Mouse (Mus musculus): ENCODE data around the gene Ppia.

- TF ChIP-seq SIN3A (IDR thresholded peaks at IDR 0.05; ENCODE audit: low read length) = no peak
- no peak for TF ChIP-seq USF2 (conservative IDR thresholded peaks at IDR 0.05; ENCODE audit: low read depth, low read length)
- no peak for TF ChIP-seq SMC3 (IDR thresholded peaks at IDR 0.05; ENCODE audit: low read depth, low read length)
- no peak for TF ChIP-seq POLR2A (IDR thresholded peaks at IDR 0.05; ENCODE audit: low read depth, low read length)
- no peak for TF ChIP-seq EP300 (IDR thresholded peaks at IDR 0.05; ENCODE audit: low read length)
- no peak for TF ChIP-seq NELFE (IDR thresholded peaks at IDR 0.05; ENCODE audit: low read depth, low read length)
- TF ChIP-seq HCFC1 (IDR thresholded peaks at IDR 0.05; ENCODE audit: low read depth, low read length) = no peak
- TF ChIP-seq MXI1 (IDR thresholded peaks at IDR 0.05; ENCODE audit: low read depth, low read length) = no peak
- no peak for TF ChIP-seq CTCF (conservative IDR thresholded peaks at IDR 0.05 in 1 of 2, IDR thresholded peaks at IDR 0.05 in 1 of 2; ENCODE audit: low read depth in 2 of 2, low read length in 2 of 2)
- TF ChIP-seq CHD1 (IDR thresholded peaks at IDR 0.05; ENCODE audit: low read depth, low read length) = no peak
- no peak for TF ChIP-seq BHLHE40 (IDR thresholded peaks at IDR 0.05; ENCODE audit: low read depth, low read length)
- no peak for TF ChIP-seq ZMIZ1 (IDR thresholded peaks at IDR 0.05; ENCODE audit: low read depth, low read length)
These were observed 14.9 kb downstream of the Ppia start for GRCm38 (mm10) chr11:6430186-6430585.
